Mouse (Mus musculus): ENCODE measurements around the gene Thoc5. TPM values are rescaled to one million over a fixed set of nuclear protein-coding genes. Genes with fewer than 3 reads are reported as not detected.

Thoc5 gene
- polyA plus RNA-seq (2012; rRNA removed), result 49.6 and 56.8 TPM in 2 replicates

DNA sequence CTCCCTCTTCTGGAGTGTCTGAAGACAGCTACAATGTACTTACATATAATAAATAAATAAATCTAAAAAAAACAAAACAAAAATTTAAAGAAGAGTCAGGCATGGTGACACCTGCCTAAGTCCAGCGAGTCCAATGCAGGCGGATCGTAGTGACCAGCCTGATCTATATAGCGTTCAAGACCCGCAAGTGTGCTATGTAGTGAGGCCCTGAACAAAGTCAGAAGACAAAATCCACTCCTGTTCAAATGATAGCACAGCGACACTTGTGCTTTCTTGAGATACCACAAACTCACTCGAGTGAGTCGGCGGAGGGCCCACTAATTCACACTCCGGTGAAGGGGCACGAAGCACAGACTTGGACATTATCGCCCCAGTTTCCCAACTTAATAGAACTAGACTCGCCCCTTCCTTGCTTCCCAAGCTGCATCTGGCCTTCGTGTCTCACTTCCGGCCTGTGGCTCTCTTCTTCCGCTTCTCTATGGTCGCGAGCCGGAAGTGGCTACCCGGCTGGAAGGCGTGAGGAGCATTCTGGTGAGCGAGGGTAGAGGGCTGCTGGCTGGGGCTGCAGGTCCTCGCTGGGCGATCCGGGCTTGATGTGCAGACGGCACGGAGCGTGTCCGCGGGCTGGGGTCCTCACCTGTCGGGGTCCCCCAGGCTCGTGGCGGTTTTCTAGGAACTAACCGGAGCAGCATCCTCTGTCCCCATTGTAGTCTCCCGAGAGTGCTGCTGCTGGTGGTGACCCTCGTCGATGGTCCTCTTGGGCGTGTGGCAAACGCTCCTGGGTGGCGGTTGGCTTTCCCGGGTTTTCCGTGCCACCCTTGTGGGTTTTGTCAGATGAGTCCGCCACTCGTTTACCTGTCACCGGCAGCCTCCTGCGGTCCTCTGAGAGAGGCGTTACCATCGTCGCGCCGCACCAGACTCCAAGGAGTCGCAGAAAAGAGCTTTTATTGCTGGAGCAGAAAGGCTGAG, at the start of gene Thoc5:
Gene Thoc5, plus strand, starts transcription at position 473 of the 969 bp plus-strand sequence.
- peak within 1 kb of the TSS; percentile 88 for H3K4me3 ChIP-seq (replicated peaks; ENCODE audit: insufficient read depth, low read depth, low read length)
- peak; percentile 83 for DNase-seq
- 2% methylated on average over 52 of the region's 52 CpGs for WGBS
- no peaks in the 10 kb centered on the region for H3K27me3 ChIP-seq (ENCODE audit: control insufficient read depth, insufficient read depth, low read length)
- TF ChIP-seq POLR2A (IDR thresholded peaks at IDR 0.05; ENCODE audit: borderline replicate concordance, insufficient read depth, low read length), result peak; percentile 80
- TF ChIP-seq CTCF (IDR thresholded peaks at IDR 0.05; ENCODE audit: borderline replicate concordance, insufficient read depth, low read depth, low read length), result no peak
- H3K27ac ChIP-seq (ENCODE audit: insufficient read depth, low read length), result 0 out of 2 replicates have a peak within 1 kb of the TSS, but pooled peaks have one; percentile 18
- no peaks in the 10 kb centered on the region for H3K4me1 ChIP-seq (ENCODE audit: control insufficient read depth, insufficient read depth, low read length)

- H3K27ac ChIP-seq (ENCODE audit: insufficient read depth, low read length), result peak overlapping the region; percentile 30; the same call in 1 of the 2 replicates
- peak overlapping the region; percentile 80 for H3K4me3 ChIP-seq (replicated peaks; ENCODE audit: insufficient read depth, low read depth, low read length)
- no peaks in the 10 kb centered on the region; the same call in 1 of the 2 replicates for H3K4me1 ChIP-seq (ENCODE audit: control insufficient read depth, insufficient read depth, low read length)
- 1% methylated on average over 50 of the region's 50 CpGs for WGBS
- DNase-seq, result peak in 1 of 2 experiments; percentile 60
- no peaks in the 10 kb centered on the region for H3K27me3 ChIP-seq (ENCODE audit: control insufficient read depth, insufficient read depth, low read length)
- no peak for TF ChIP-seq CTCF (IDR thresholded peaks at IDR 0.05; ENCODE audit: borderline replicate concordance, insufficient read depth, low read depth, low read length)
- no peak for TF ChIP-seq POLR2A (IDR thresholded peaks at IDR 0.05; ENCODE audit: borderline replicate concordance, insufficient read depth, low read length)
Measured at GRCm38 (mm10) chr11:4848483-4849248, 46.5 kb upstream of the Thoc5 start.

DNA sequence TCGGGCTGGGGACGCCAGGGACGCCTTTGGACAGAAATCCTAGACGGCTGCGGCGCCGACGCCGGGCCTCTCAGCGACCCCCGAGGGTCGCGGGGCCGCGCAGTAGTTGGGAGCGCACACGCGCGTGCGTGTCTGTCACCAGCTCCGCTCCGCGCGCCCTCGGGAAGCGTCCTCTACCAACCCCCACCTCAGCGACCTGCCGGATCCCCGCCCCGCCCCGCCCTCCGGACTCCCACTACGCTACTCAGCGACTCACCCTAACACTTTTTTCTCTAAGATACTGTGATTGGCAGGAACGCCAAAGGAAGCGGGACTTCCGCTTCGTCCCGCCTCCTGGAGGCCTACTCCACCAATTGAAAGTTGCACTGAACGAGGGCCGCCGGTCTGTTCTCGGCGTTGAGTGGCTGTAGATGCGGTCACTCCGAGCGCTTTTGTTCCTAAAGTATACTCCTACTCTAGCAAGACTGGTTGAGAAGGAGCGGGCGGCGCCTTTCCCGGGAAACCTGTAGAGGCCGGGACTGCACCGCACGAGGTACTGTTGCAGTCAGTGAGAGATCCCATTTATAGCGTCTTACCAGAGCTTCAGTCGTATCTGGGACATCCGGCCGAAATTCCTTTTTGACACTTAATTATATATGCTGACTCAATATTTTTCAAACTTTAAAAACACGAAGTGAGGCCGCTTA, 45.7 kb upstream of the Thoc5 start, which contains the start of gene Nf2:
Gene Nf2, minus strand, starts transcription at position 279 of the 686 bp plus-strand sequence.
- TF ChIP-seq POLR2A (IDR thresholded peaks at IDR 0.05; ENCODE audit: borderline replicate concordance, insufficient read depth, low read length), result peak; percentile 41; the same call in 1 of the 2 replicates
- TF ChIP-seq CTCF (IDR thresholded peaks at IDR 0.05; ENCODE audit: borderline replicate concordance, insufficient read depth, low read depth, low read length), result no peak
- no peaks in the 10 kb centered on the region; the same call in 1 of the 2 replicates for H3K4me1 ChIP-seq (ENCODE audit: control insufficient read depth, insufficient read depth, low read length)
- no peaks in the 10 kb centered on the region for H3K27me3 ChIP-seq (ENCODE audit: control insufficient read depth, insufficient read depth, low read length)
- peak within 1 kb of the TSS; percentile 30; the same call in 1 of the 2 replicates for H3K27ac ChIP-seq (ENCODE audit: insufficient read depth, low read length)
- under 1% methylated on average over 60 of the region's 60 CpGs for WGBS
- peak within 1 kb of the TSS; percentile 80 for H3K4me3 ChIP-seq (replicated peaks; ENCODE audit: insufficient read depth, low read depth, low read length)
- DNase-seq, result peak; percentile 98 to 99

GRCm38 (mm10) chr11:4850404-4850803, 44.7 kb upstream of the Thoc5 start:
- no peak for TF ChIP-seq POLR2A (IDR thresholded peaks at IDR 0.05; ENCODE audit: borderline replicate concordance, insufficient read depth, low read length)
- no peak for TF ChIP-seq CTCF (IDR thresholded peaks at IDR 0.05; ENCODE audit: borderline replicate concordance, insufficient read depth, low read depth, low read length)
- WGBS, result 93% methylated on average over 2 of the region's 2 CpGs
- H3K27me3 ChIP-seq (ENCODE audit: control insufficient read depth, insufficient read depth, low read length), result no peaks in the 10 kb centered on the region

GRCm38 (mm10) chr11:4853021-4853420, 42.1 kb upstream of the Thoc5 start:
- no peak for DNase-seq
- no peak overlapping the region for H3K4me3 ChIP-seq (replicated peaks; ENCODE audit: insufficient read depth, low read depth, low read length)
- TF ChIP-seq CTCF (IDR thresholded peaks at IDR 0.05; ENCODE audit: borderline replicate concordance, insufficient read depth, low read depth, low read length) (no peak), POLR2A (IDR thresholded peaks at IDR 0.05; ENCODE audit: borderline replicate concordance, insufficient read depth, low read length) (no peak)

More at GRCm38 (mm10) chr11:4850404-4850803, 44.7 kb upstream of the Thoc5 start:
- Histone ChIP-seq H3K27ac (ENCODE audit: insufficient read depth, low read length) (no peak overlapping the region), H3K4me1 (ENCODE audit: control insufficient read depth, insufficient read depth, low read length) (no peaks in the 10 kb centered on the region; the same call in 1 of the 2 replicates), H3K4me3 (replicated peaks; ENCODE audit: insufficient read depth, low read depth, low read length) (no peak overlapping the region)
- DNase-seq, result no peak

GRCm38 (mm10) chr11:4854181-4854580, 40.9 kb upstream of the Thoc5 start:
- no peak for DNase-seq
- TF ChIP-seq CTCF (IDR thresholded peaks at IDR 0.05; ENCODE audit: borderline replicate concordance, insufficient read depth, low read depth, low read length), result no peak
- TF ChIP-seq POLR2A (IDR thresholded peaks at IDR 0.05; ENCODE audit: borderline replicate concordance, insufficient read depth, low read length), result no peak
- Histone ChIP-seq H3K4me3 (replicated peaks; ENCODE audit: insufficient read depth, low read depth, low read length) (no peak overlapping the region), H3K27ac (ENCODE audit: insufficient read depth, low read length) (no peak overlapping the region), H3K4me1 (ENCODE audit: control insufficient read depth, insufficient read depth, low read length) (no peaks in the 10 kb centered on the region), H3K27me3 (ENCODE audit: control insufficient read depth, insufficient read depth, low read length) (no peaks in the 10 kb centered on the region)
- 92% methylated on average over 5 of the region's 5 CpGs for WGBS

More at GRCm38 (mm10) chr11:4853021-4853420, 42.1 kb upstream of the Thoc5 start:
- H3K4me1 ChIP-seq (ENCODE audit: control insufficient read depth, insufficient read depth, low read length), result no peaks in the 10 kb centered on the region; the same call in 1 of the 2 replicates
- H3K27ac ChIP-seq (ENCODE audit: insufficient read depth, low read length), result no peak overlapping the region
- H3K27me3 ChIP-seq (ENCODE audit: control insufficient read depth, insufficient read depth, low read length), result no peaks in the 10 kb centered on the region

GRCm38 (mm10) chr11:4858416-4858815, 36.7 kb upstream of the Thoc5 start:
- no peak overlapping the region for H3K27ac ChIP-seq (ENCODE audit: insufficient read depth, low read length)
- H3K4me3 ChIP-seq (replicated peaks; ENCODE audit: insufficient read depth, low read depth, low read length), result no peak overlapping the region
- no peaks in the 10 kb centered on the region for H3K4me1 ChIP-seq (ENCODE audit: control insufficient read depth, insufficient read depth, low read length)
- H3K27me3 ChIP-seq (ENCODE audit: control insufficient read depth, insufficient read depth, low read length), result no peaks in the 10 kb centered on the region
- DNase-seq, result no peak
- TF ChIP-seq CTCF (IDR thresholded peaks at IDR 0.05; ENCODE audit: borderline replicate concordance, insufficient read depth, low read depth, low read length) (no peak), POLR2A (IDR thresholded peaks at IDR 0.05; ENCODE audit: borderline replicate concordance, insufficient read depth, low read length) (no peak)
- 24% methylated on average over 2 of the region's 2 CpGs for WGBS
